Mouse (Mus musculus) MEL (cell line): ENCODE data around the gene Slc13a2.

Experiments used
- CTCF ChIP-seq, 3 experiments: IDR thresholded peaks in 2 of 3; conservative IDR thresholded peaks in 1 of 3; 2 replicates each; pipeline ENCODE4 v1.5.1; 2011 to 2012; ENCODE audit warnings: low read length in 3 of 3, low read depth in 2 of 3, mild to moderate bottlenecking in 2 of 3, improper control_type of control experiment in 1 of 3, inconsistent platforms in 1 of 3, mixed read lengths in 1 of 3, moderate library complexity in 1 of 3; ENCODE audit not compliant: control insufficient read depth in 1 of 3, insufficient read depth in 1 of 3, poor library complexity in 1 of 3, severe bottlenecking in 1 of 3
- EP300 ChIP-seq, 2 experiments: IDR thresholded peaks; 2 replicates each; pipeline ENCODE4 v1.6.1; 2011; ENCODE audit warnings: improper control_type of control experiment in 2 of 2, low read length in 2 of 2, low read depth in 1 of 2, mild to moderate bottlenecking in 1 of 2
- GATA1 ChIP-seq: IDR thresholded peaks from 2 replicates; pipeline ENCODE4 v1.6.1; 2011; ENCODE audit warnings: low read depth, low read length, improper control_type of control experiment
- JUND ChIP-seq: IDR thresholded peaks from 2 replicates; pipeline ENCODE4 v1.6.1; 2011; ENCODE audit warnings: low read depth, mild to moderate bottlenecking, improper control_type of control experiment, low read length
- MAFK ChIP-seq: IDR thresholded peaks from 2 replicates; pipeline ENCODE4 v1.6.1; 2011; ENCODE audit warnings: low read depth, mild to moderate bottlenecking, low read length, improper control_type of control experiment, borderline replicate concordance
- NRF1 ChIP-seq: IDR thresholded peaks from 2 replicates; pipeline ENCODE4 v1.6.1; 2014; ENCODE audit warnings: low read depth, mild to moderate bottlenecking, inconsistent platforms, low read length, improper control_type of control experiment, moderate library complexity; ENCODE audit not compliant: poor library complexity, insufficient read depth, severe bottlenecking
- POLR2A ChIP-seq, 2 experiments: IDR thresholded peaks; 2 replicates each; pipeline ENCODE4 v1.6.1; 2011 to 2012; ENCODE audit warnings: low read length in 2 of 2, mild to moderate bottlenecking in 2 of 2, control low read depth in 1 of 2, improper control_type of control experiment in 1 of 2, low read depth in 1 of 2, moderate library complexity in 1 of 2; ENCODE audit not compliant: control insufficient read depth in 1 of 2, insufficient read depth in 1 of 2, poor library complexity in 1 of 2
- POLR2AphosphoS5 ChIP-seq: IDR thresholded peaks from 2 replicates; pipeline ENCODE4 v1.6.1; 2012; ENCODE audit warnings: low read depth, borderline replicate concordance, mild to moderate bottlenecking, inconsistent platforms, low read length, moderate library complexity, mixed read lengths
- RAD21 ChIP-seq: IDR thresholded peaks from 2 replicates; pipeline ENCODE4 v1.6.1; 2011; ENCODE audit warnings: mild to moderate bottlenecking, low read depth, low read length, improper control_type of control experiment
- RCOR1 ChIP-seq: IDR thresholded peaks from 2 replicates; pipeline ENCODE4 v1.6.1; 2012; ENCODE audit warnings: low read depth, mild to moderate bottlenecking, inconsistent platforms, low read length, improper control_type of control experiment
- TCF12 ChIP-seq: IDR thresholded peaks from 2 replicates; pipeline ENCODE4 v1.6.1; 2014; ENCODE audit warnings: low read depth, mild to moderate bottlenecking, inconsistent platforms, low read length, improper control_type of control experiment, moderate library complexity
- USF1 ChIP-seq: IDR thresholded peaks from 2 replicates; pipeline ENCODE4 v1.6.1; 2014; ENCODE audit warnings: low read depth, mild to moderate bottlenecking, inconsistent platforms, low read length, improper control_type of control experiment, moderate library complexity
- ZKSCAN1 ChIP-seq: IDR thresholded peaks from 2 replicates; pipeline ENCODE4 v1.6.1; 2012; ENCODE audit warnings: low read depth, mild to moderate bottlenecking, inconsistent platforms, low read length, improper control_type of control experiment, moderate library complexity

GRCm38 (mm10) chr11:78370389-78370788, 51.6 kb downstream of the Slc13a2 start:
- TF ChIP-seq NRF1: no peak
- no peak for TF ChIP-seq ZKSCAN1
- no peak for TF ChIP-seq EP300 (IDR thresholded peaks at IDR 0.05; ENCODE audit: low read depth in 1 of 2, low read length in 2 of 2)
- no peak for TF ChIP-seq GATA1
- TF ChIP-seq RCOR1: no peak
- no peak for TF ChIP-seq POLR2A (IDR thresholded peaks at IDR 0.05; ENCODE audit: control insufficient read depth in 1 of 2, insufficient read depth in 1 of 2, low read depth in 1 of 2, low read length in 2 of 2, poor library complexity in 1 of 2)
- no peak for TF ChIP-seq JUND
- no peak for TF ChIP-seq RAD21
- TF ChIP-seq CTCF (IDR thresholded peaks at IDR 0.05 in 2 of 3, conservative IDR thresholded peaks at IDR 0.05 in 1 of 3; ENCODE audit: control insufficient read depth in 1 of 3, insufficient read depth in 1 of 3, low read depth in 2 of 3, low read length in 3 of 3, poor library complexity in 1 of 3, severe bottlenecking in 1 of 3): no peak
- no peak for TF ChIP-seq MAFK
- TF ChIP-seq TCF12: no peak
- no peak for TF ChIP-seq POLR2AphosphoS5
- TF ChIP-seq USF1: no peak
